Mouse (Mus musculus) mesoderm, embryonic 11.5 days (tissue): ENCODE data around the gene Pnpla7.

Source experiments
- DNase-seq: peaks from one replicate; pipeline ENCODE4 v3.0.0-alpha.2; 2012; ENCODE audit warnings: low read depth, low spot score

The Pnpla7 gene

GRCm38 (mm10) chr2:25069537-25069936, 93.7 kb downstream of the Pnpla7 start:
- DNase-seq: no peak

GRCm38 (mm10) chr2:25072398-25072797, 96.6 kb downstream of the Pnpla7 start:
- no peak for DNase-seq

- no peak for DNase-seq
Measured at GRCm38 (mm10) chr2:25075506-25075905, 99.7 kb downstream of the Pnpla7 start.

- DNase-seq: no peak
Measured at GRCm38 (mm10) chr2:25078967-25079366, 103.1 kb downstream of the Pnpla7 start.

GRCm38 (mm10) chr2:25080076-25080475, 104.2 kb downstream of the Pnpla7 start, which contains the start of gene Entpd8:
Entpd8 (plus strand) TSS chr2:25080304.
- DNase-seq: no peak

GRCm38 (mm10) chr2:25083697-25084096, 107.9 kb downstream of the Pnpla7 start:
- DNase-seq: no peak

- no peak for DNase-seq
Measured at GRCm38 (mm10) chr2:25085571-25085970, 109.7 kb downstream of the Pnpla7 start.

- no peak for DNase-seq
Measured at GRCm38 (mm10) chr2:25087842-25088241, 112.0 kb downstream of the Pnpla7 start.

GRCm38 (mm10) chr2:25088636-25089035, 112.8 kb downstream of the Pnpla7 start:
- no peak for DNase-seq

GRCm38 (mm10) chr2:25094785-25095108, 118.9 kb downstream of the Pnpla7 start:
- DNase-seq: no peak

GRCm38 (mm10) chr2:25095109-25095850, 119.4 kb downstream of the Pnpla7 start, which contains the start of gene Noxa1:
Noxa1 (minus strand) TSS chr2:25095149.
- DNase-seq: peak; percentile 39

- no peak for DNase-seq
Measured at GRCm38 (mm10) chr2:25098005-25098615, 122.3 kb downstream of the Pnpla7 start.

- DNase-seq: peak; percentile 41
Measured at GRCm38 (mm10) chr2:25098956-25099355, 123.1 kb downstream of the Pnpla7 start.

- no peak for DNase-seq
Measured at GRCm38 (mm10) chr2:25099703-25100102, 123.9 kb downstream of the Pnpla7 start.
